Mouse (Mus musculus) C2C12 (cell line): Measurements from ENCODE around the gene Gm13696.
"Not testable (repeated sequence)": the region's sequence is repeated elsewhere in the genome, so short reads cannot be mapped to it uniquely, and the experiment has no call there.

ENCODE experiments used
- CTCF ChIP-seq: IDR thresholded peaks from one replicate; pipeline ENCODE4 v1.5.1; 2011; ENCODE audit not compliant: control insufficient read depth, insufficient read depth, insufficient read length
- MYOD1 ChIP-seq: IDR thresholded peaks from one replicate; pipeline ENCODE4 v1.6.1; 2011; ENCODE audit warnings: low read depth; ENCODE audit not compliant: control insufficient read depth, insufficient read length
- USF1 ChIP-seq: IDR thresholded peaks from one replicate; pipeline ENCODE4 v1.6.1; 2011; ENCODE audit warnings: low read depth, mild to moderate bottlenecking, control low read depth, moderate library complexity

GRCm38 (mm10) chr2:83978633-83979032, 5.7 kb downstream of the Gm13696 start, which contains the start of gene Gm13694:
- TF ChIP-seq CTCF, USF1, MYOD1: not testable (repeated sequence)
